Mouse (Mus musculus) intestine, embryonic 16.5 days (tissue): ENCODE measurements around the gene Acoxl. TPM values are rescaled to one million over a fixed set of nuclear protein-coding genes. Genes with fewer than 3 reads are reported as not detected.

ENCODE experiments used
- ATAC-seq: fragments of 200-750 bp; cut with Nextera tagmentation; 2 replicates; pipeline ENCODE4 v1.8.0; 2017; ENCODE audit warnings: moderate TSS enrichment, moderate library complexity
- H3K27ac ChIP-seq: fragments of 300-500 bp; sonication (generic); 2 replicates; pipeline ENCODE4 v1.5.1; 2014; ENCODE audit warnings: mild to moderate bottlenecking, low read length
- H3K27me3 ChIP-seq: fragments of 300-500 bp; sonication (generic); replicated peaks from 2 replicates; pipeline ENCODE4 v1.6.1; 2014; ENCODE audit warnings: low read length, control low read depth, mixed read lengths; ENCODE audit not compliant: control insufficient read depth, insufficient read depth
- H3K36me3 ChIP-seq: fragments of 300-500 bp; sonication (generic); 2 replicates; pipeline ENCODE4 v1.6.1; 2014; ENCODE audit warnings: low read length, control low read depth; ENCODE audit not compliant: control insufficient read depth, insufficient read depth
- H3K4me1 ChIP-seq: fragments of 300-500 bp; sonication (generic); 2 replicates; pipeline ENCODE4 v1.6.1; 2014; ENCODE audit warnings: low read length, control low read depth, mixed read lengths; ENCODE audit not compliant: control insufficient read depth, insufficient read depth
- H3K4me2 ChIP-seq: fragments of 300-500 bp; sonication (generic); 2 replicates; pipeline ENCODE4 v1.6.1; 2014; ENCODE audit warnings: low read depth, low read length, control low read depth
- H3K4me3 ChIP-seq: fragments of 300-500 bp; sonication (generic); 2 replicates; pipeline ENCODE4 v1.5.1; 2014; ENCODE audit warnings: mild to moderate bottlenecking, low read length
- H3K9ac ChIP-seq: fragments of 300-500 bp; sonication (generic); 2 replicates; pipeline ENCODE4 v1.6.1; 2014; ENCODE audit warnings: low read depth, low read length
- H3K9me3 ChIP-seq: fragments of 300-500 bp; sonication (generic); 2 replicates; pipeline ENCODE4 v1.6.1; 2016; ENCODE audit warnings: low read length, control low read depth; ENCODE audit not compliant: control insufficient read depth
- WGBS: fragments of 180-500 bp; shearing (Covaris S2); extraction: QIAGEN DNeasy Blood & Tissue Kit; methylation state at CpG from one replicate; pipeline ENCODE4 v1.1.7; 2014; 5-methylcytosine and 5-hydroxymethylcytosine counted together
- polyA plus RNA-seq: library from polyadenylated mRNA; unstranded; fragments of >200 nt; fragmentation: Nextera tagmentation; extraction: Ambion mirVana; gene quantifications from 2 replicates; pipeline ENCODE4 v1.2.1, GENCODE M21; 2015

Gene Acoxl
- polyA plus RNA-seq, 1 experiment from 2014 or later: 0.10 TPM

GRCm38 (mm10) chr2:127841402-127841801, 2.7 kb downstream of the Acoxl start:
- H3K4me1 ChIP-seq: no peaks in the 10 kb centered on the region
- no peaks in the 10 kb centered on the region for H3K9me3 ChIP-seq
- no peak overlapping the region for H3K27ac ChIP-seq
- ATAC-seq: no peak
- no peaks in the 10 kb centered on the region for H3K36me3 ChIP-seq
- H3K4me3 ChIP-seq: no peak overlapping the region
- H3K4me2 ChIP-seq: no peak overlapping the region
- WGBS: 62% methylated on average over 1 of the region's 1 CpGs
- no peak overlapping the region for H3K9ac ChIP-seq
- peaks cover 23% of the 10 kb centered on the region for H3K27me3 ChIP-seq

GRCm38 (mm10) chr2:127842421-127842820, 3.7 kb downstream of the Acoxl start:
- H3K36me3 ChIP-seq: no peaks in the 10 kb centered on the region
- no peak overlapping the region for H3K4me2 ChIP-seq
- H3K27ac ChIP-seq: no peak overlapping the region
- H3K9me3 ChIP-seq: no peaks in the 10 kb centered on the region
- H3K4me3 ChIP-seq: no peak overlapping the region
- H3K4me1 ChIP-seq: no peaks in the 10 kb centered on the region
- H3K9ac ChIP-seq: no peak overlapping the region
- WGBS: 81% methylated on average over 3 of the region's 3 CpGs
- H3K27me3 ChIP-seq: peaks cover 23% of the 10 kb centered on the region
- no peak for ATAC-seq

- no peak overlapping the region for H3K9ac ChIP-seq
- WGBS: 47% methylated on average over 7 of the region's 7 CpGs
- ATAC-seq: no peak
Observed at GRCm38 (mm10) chr2:127845346-127845982, 6.8 kb downstream of the Acoxl start.

GRCm38 (mm10) chr2:127846008-127846407, 7.3 kb downstream of the Acoxl start:
- no peak overlapping the region for H3K27ac ChIP-seq
- H3K4me1 ChIP-seq: no peaks in the 10 kb centered on the region
- ATAC-seq: no peak

More at GRCm38 (mm10) chr2:127845346-127845982, 6.8 kb downstream of the Acoxl start:
- Histone ChIP-seq H3K36me3 (no peaks in the 10 kb centered on the region), H3K4me2 (no peak overlapping the region), H3K27ac (no peak overlapping the region), H3K9me3 (no peaks in the 10 kb centered on the region), H3K4me1 (no peaks in the 10 kb centered on the region), H3K27me3 (peaks cover 4% of the 10 kb centered on the region; the same call in 1 of the 2 replicates), H3K4me3 (no peak overlapping the region)

GRCm38 (mm10) chr2:127846571-127846970, 7.9 kb downstream of the Acoxl start:
- no peaks in the 10 kb centered on the region for H3K9me3 ChIP-seq
- H3K4me1 ChIP-seq: no peaks in the 10 kb centered on the region
- no peak overlapping the region for H3K4me3 ChIP-seq
- no peaks in the 10 kb centered on the region for H3K36me3 ChIP-seq
- no peaks in the 10 kb centered on the region for H3K27me3 ChIP-seq
- 42% methylated on average over 1 of the region's 1 CpGs for WGBS
- no peak for ATAC-seq
- no peak overlapping the region for H3K9ac ChIP-seq
- H3K4me2 ChIP-seq: no peak overlapping the region
- no peak overlapping the region for H3K27ac ChIP-seq

More at GRCm38 (mm10) chr2:127846008-127846407, 7.3 kb downstream of the Acoxl start:
- H3K27me3 ChIP-seq: no peaks in the 10 kb centered on the region
- no peak overlapping the region for H3K4me2 ChIP-seq
- H3K9ac ChIP-seq: no peak overlapping the region
- no peaks in the 10 kb centered on the region for H3K9me3 ChIP-seq
- H3K36me3 ChIP-seq: no peaks in the 10 kb centered on the region
- H3K4me3 ChIP-seq: no peak overlapping the region

- Histone ChIP-seq H3K4me2 (no peak overlapping the region), H3K4me3 (no peak overlapping the region), H3K9me3 (no peaks in the 10 kb centered on the region), H3K27ac (no peak overlapping the region), H3K4me1 (peaks cover 5% of the 10 kb centered on the region; the same call in 1 of the 2 replicates), H3K36me3 (no peaks in the 10 kb centered on the region), H3K9ac (no peak overlapping the region), H3K27me3 (no peaks in the 10 kb centered on the region)
- WGBS: 71% methylated on average over 2 of the region's 2 CpGs
- no peak for ATAC-seq
Observed at GRCm38 (mm10) chr2:127850371-127850770, 11.7 kb downstream of the Acoxl start.

- Histone ChIP-seq H3K4me2 (no peak overlapping the region), H3K4me3 (no peak overlapping the region), H3K36me3 (no peaks in the 10 kb centered on the region), H3K27me3 (no peaks in the 10 kb centered on the region), H3K9me3 (no peaks in the 10 kb centered on the region), H3K4me1 (peaks cover 5% of the 10 kb centered on the region; the same call in 1 of the 2 replicates), H3K27ac (no peak overlapping the region), H3K9ac (no peak overlapping the region)
- WGBS: 60% methylated on average over 4 of the region's 4 CpGs
- peak; percentile 40; the same call in 1 of the 2 replicates for ATAC-seq
Observed at GRCm38 (mm10) chr2:127854332-127854991, 15.8 kb downstream of the Acoxl start.

- Histone ChIP-seq H3K4me1 (no peaks in the 10 kb centered on the region), H3K9ac (no peak overlapping the region), H3K9me3 (no peaks in the 10 kb centered on the region), H3K36me3 (no peaks in the 10 kb centered on the region), H3K27ac (no peak overlapping the region), H3K27me3 (no peaks in the 10 kb centered on the region), H3K4me3 (no peak overlapping the region), H3K4me2 (no peak overlapping the region)
- ATAC-seq: no peak
- 80% methylated on average over 4 of the region's 4 CpGs for WGBS
Observed at GRCm38 (mm10) chr2:127864381-127864780, 25.7 kb downstream of the Acoxl start.

GRCm38 (mm10) chr2:127881063-127881462, 42.4 kb downstream of the Acoxl start:
- no peaks in the 10 kb centered on the region for H3K9me3 ChIP-seq
- no peak overlapping the region for H3K4me3 ChIP-seq
- WGBS: 57% methylated on average over 5 of the region's 5 CpGs
- no peak for ATAC-seq
- no peak overlapping the region for H3K9ac ChIP-seq
- H3K36me3 ChIP-seq: no peaks in the 10 kb centered on the region
- H3K4me1 ChIP-seq: no peaks in the 10 kb centered on the region
- no peak overlapping the region for H3K27ac ChIP-seq
- no peaks in the 10 kb centered on the region for H3K27me3 ChIP-seq
- no peak overlapping the region for H3K4me2 ChIP-seq
